Mouse (Mus musculus): ENCODE results near the gene Znrf1.

Gene Znrf1

GRCm38 (mm10) chr8:111531621-111532020 lies 4.3 kb upstream of the Znrf1 start:
- no peak for DNase-seq (ENCODE audit: extremely low spot score, low read depth, low spot score)

- no peak for DNase-seq (ENCODE audit: extremely low spot score, low read depth, low spot score)
These were observed 2.4 kb upstream of the Znrf1 start for GRCm38 (mm10) chr8:111533503-111533902.

GRCm38 (mm10) chr8:111535491-111535890 lies 406 bp upstream of the Znrf1 start:
- no peak for DNase-seq (ENCODE audit: extremely low spot score, low read depth, low spot score)

GRCm38 (mm10) chr8:111536978-111537764 lies 1.3 kb downstream of the Znrf1 start:
- no peak for DNase-seq (ENCODE audit: extremely low spot score, low read depth, low spot score)

- DNase-seq (ENCODE audit: extremely low spot score, low read depth, low spot score) = no peak
These were observed 1.9 kb downstream of the Znrf1 start for GRCm38 (mm10) chr8:111537765-111538158.

- DNase-seq (ENCODE audit: extremely low spot score, low read depth, low spot score) = no peak
These were observed 2.3 kb downstream of the Znrf1 start for GRCm38 (mm10) chr8:111538194-111538593.

GRCm38 (mm10) chr8:111539422-111540076 lies 3.7 kb downstream of the Znrf1 start:
- no peak for DNase-seq (ENCODE audit: extremely low spot score, low read depth, low spot score)

- no peak for DNase-seq (ENCODE audit: extremely low spot score, low read depth, low spot score)
These were observed 7.9 kb downstream of the Znrf1 start for GRCm38 (mm10) chr8:111543712-111544380.

GRCm38 (mm10) chr8:111545406-111546156 lies 9.7 kb downstream of the Znrf1 start:
- no peak for DNase-seq (ENCODE audit: extremely low spot score, low read depth, low spot score)

- DNase-seq (ENCODE audit: extremely low spot score, low read depth, low spot score) = no peak
These were observed 11.2 kb downstream of the Znrf1 start for GRCm38 (mm10) chr8:111547144-111547543.

GRCm38 (mm10) chr8:111548201-111548600 lies 12.3 kb downstream of the Znrf1 start:
- no peak for DNase-seq (ENCODE audit: extremely low spot score, low read depth, low spot score)

GRCm38 (mm10) chr8:111550002-111550870 lies 14.3 kb downstream of the Znrf1 start:
- DNase-seq (ENCODE audit: extremely low spot score, low read depth, low spot score) = no peak

- DNase-seq (ENCODE audit: extremely low spot score, low read depth, low spot score) = no peak
These were observed 15.7 kb downstream of the Znrf1 start for GRCm38 (mm10) chr8:111551511-111552130.

GRCm38 (mm10) chr8:111561824-111562223 lies 25.9 kb downstream of the Znrf1 start:
- no peak for DNase-seq (ENCODE audit: extremely low spot score, low read depth, low spot score)

- DNase-seq (ENCODE audit: extremely low spot score, low read depth, low spot score) = no peak
These were observed 26.4 kb downstream of the Znrf1 start for GRCm38 (mm10) chr8:111562274-111562803.

- no peak for DNase-seq (ENCODE audit: extremely low spot score, low read depth, low spot score)
These were observed 27.2 kb downstream of the Znrf1 start for GRCm38 (mm10) chr8:111563075-111563474.

- no peak for DNase-seq (ENCODE audit: extremely low spot score, low read depth, low spot score)
These were observed 27.8 kb downstream of the Znrf1 start for GRCm38 (mm10) chr8:111563687-111564086.

- no peak for DNase-seq (ENCODE audit: extremely low spot score, low read depth, low spot score)
These were observed 28.2 kb downstream of the Znrf1 start for GRCm38 (mm10) chr8:111564093-111564492.

GRCm38 (mm10) chr8:111565784-111566191 lies 29.9 kb downstream of the Znrf1 start:
- no peak for DNase-seq (ENCODE audit: extremely low spot score, low read depth, low spot score)

Data from hindlimb bud, embryonic 11.5 days (tissue).